Mouse (Mus musculus): ENCODE data around the gene Tstd1. TPM values are rescaled to one million over a fixed set of nuclear protein-coding genes. Genes with fewer than 3 reads are reported as not detected.

The Tstd1 gene
- polyA plus RNA-seq, 1 experiment from 2014 or later, result 5.6 TPM

- 57% methylated on average over 5 of the region's 5 CpGs for WGBS
Observed at GRCm38 (mm10) chr1:171459791-171460190, 41.1 kb downstream of the Tstd1 start.

GRCm38 (mm10) chr1:171460551-171461503 is 42.2 kb downstream of the Tstd1 start:
- Histone ChIP-seq H3K9me3 (ENCODE audit: control insufficient read depth, low read length) (no peaks in the 10 kb centered on the region), H3K4me1 (ENCODE audit: control insufficient read depth, insufficient read depth, low read length) (no peaks in the 10 kb centered on the region; the same call in 1 of the 2 replicates), H3K27ac (ENCODE audit: low read length) (no peak overlapping the region), H3K4me2 (ENCODE audit: low read depth, low read length) (no peak overlapping the region), H3K27me3 (replicated peaks; ENCODE audit: control insufficient read depth, insufficient read depth, low read length) (no peaks in the 10 kb centered on the region), H3K4me3 (ENCODE audit: low read length) (no peak overlapping the region), H3K9ac (ENCODE audit: low read depth, low read length) (no peak overlapping the region), H3K36me3 (ENCODE audit: control insufficient read depth, insufficient read depth, low read length) (peaks cover 12% of the 10 kb centered on the region; the same call in 1 of the 2 replicates)
- 91% methylated on average over 22 of the region's 22 CpGs for WGBS
- no peak for ATAC-seq

More at GRCm38 (mm10) chr1:171459791-171460190, 41.1 kb downstream of the Tstd1 start:
- no peak for ATAC-seq
- Histone ChIP-seq H3K27me3 (replicated peaks; ENCODE audit: control insufficient read depth, insufficient read depth, low read length) (no peaks in the 10 kb centered on the region), H3K4me3 (ENCODE audit: low read length) (no peak overlapping the region), H3K9ac (ENCODE audit: low read depth, low read length) (no peak overlapping the region), H3K9me3 (ENCODE audit: control insufficient read depth, low read length) (no peaks in the 10 kb centered on the region), H3K4me1 (ENCODE audit: control insufficient read depth, insufficient read depth, low read length) (no peaks in the 10 kb centered on the region; the same call in 1 of the 2 replicates), H3K36me3 (ENCODE audit: control insufficient read depth, insufficient read depth, low read length) (peaks cover 12% of the 10 kb centered on the region; the same call in 1 of the 2 replicates), H3K27ac (ENCODE audit: low read length) (no peak overlapping the region), H3K4me2 (ENCODE audit: low read depth, low read length) (no peak overlapping the region)

- Histone ChIP-seq H3K4me3 (ENCODE audit: low read length) (no peak overlapping the region), H3K9me3 (ENCODE audit: control insufficient read depth, low read length) (no peaks in the 10 kb centered on the region), H3K36me3 (ENCODE audit: control insufficient read depth, insufficient read depth, low read length) (peaks cover 12% of the 10 kb centered on the region; the same call in 1 of the 2 replicates), H3K9ac (ENCODE audit: low read depth, low read length) (no peak overlapping the region), H3K4me2 (ENCODE audit: low read depth, low read length) (no peak overlapping the region), H3K27me3 (replicated peaks; ENCODE audit: control insufficient read depth, insufficient read depth, low read length) (no peaks in the 10 kb centered on the region), H3K4me1 (ENCODE audit: control insufficient read depth, insufficient read depth, low read length) (no peaks in the 10 kb centered on the region; the same call in 1 of the 2 replicates), H3K27ac (ENCODE audit: low read length) (peak overlapping the region; percentile 2; the same call in 1 of the 2 replicates)
- 90% methylated on average over 3 of the region's 3 CpGs for WGBS
- ATAC-seq, result no peak
Observed at GRCm38 (mm10) chr1:171463133-171463532, 44.5 kb downstream of the Tstd1 start.

- 85% methylated on average over 5 of the region's 5 CpGs for WGBS
- no peak overlapping the region for H3K9ac ChIP-seq (ENCODE audit: low read depth, low read length)
- no peak overlapping the region for H3K27ac ChIP-seq (ENCODE audit: low read length)
Observed at GRCm38 (mm10) chr1:171465749-171466412, 47.2 kb downstream of the Tstd1 start.

GRCm38 (mm10) chr1:171466565-171466964 is 47.9 kb downstream of the Tstd1 start:
- H3K4me1 ChIP-seq (ENCODE audit: control insufficient read depth, insufficient read depth, low read length), result no peaks in the 10 kb centered on the region; the same call in 1 of the 2 replicates

More at GRCm38 (mm10) chr1:171465749-171466412, 47.2 kb downstream of the Tstd1 start:
- no peak for ATAC-seq
- Histone ChIP-seq H3K36me3 (ENCODE audit: control insufficient read depth, insufficient read depth, low read length) (peaks cover 6% of the 10 kb centered on the region; the same call in 1 of the 2 replicates), H3K4me3 (ENCODE audit: low read length) (no peak overlapping the region), H3K4me2 (ENCODE audit: low read depth, low read length) (no peak overlapping the region), H3K4me1 (ENCODE audit: control insufficient read depth, insufficient read depth, low read length) (no peaks in the 10 kb centered on the region; the same call in 1 of the 2 replicates), H3K27me3 (replicated peaks; ENCODE audit: control insufficient read depth, insufficient read depth, low read length) (no peaks in the 10 kb centered on the region), H3K9me3 (ENCODE audit: control insufficient read depth, low read length) (no peaks in the 10 kb centered on the region)

GRCm38 (mm10) chr1:171469678-171470077 is 51.0 kb downstream of the Tstd1 start:
- Histone ChIP-seq H3K4me3 (ENCODE audit: low read length) (no peak overlapping the region), H3K27ac (ENCODE audit: low read length) (no peak overlapping the region), H3K4me1 (ENCODE audit: control insufficient read depth, insufficient read depth, low read length) (no peaks in the 10 kb centered on the region), H3K4me2 (ENCODE audit: low read depth, low read length) (no peak overlapping the region), H3K9ac (ENCODE audit: low read depth, low read length) (no peak overlapping the region), H3K36me3 (ENCODE audit: control insufficient read depth, insufficient read depth, low read length) (no peaks in the 10 kb centered on the region), H3K27me3 (replicated peaks; ENCODE audit: control insufficient read depth, insufficient read depth, low read length) (no peaks in the 10 kb centered on the region), H3K9me3 (ENCODE audit: control insufficient read depth, low read length) (no peaks in the 10 kb centered on the region)
- no peak; the same call in 1 of the 2 replicates for ATAC-seq
- 82% methylated on average over 3 of the region's 3 CpGs for WGBS

More at GRCm38 (mm10) chr1:171466565-171466964, 47.9 kb downstream of the Tstd1 start:
- Histone ChIP-seq H3K9me3 (ENCODE audit: control insufficient read depth, low read length) (no peaks in the 10 kb centered on the region), H3K4me2 (ENCODE audit: low read depth, low read length) (no peak overlapping the region), H3K4me3 (ENCODE audit: low read length) (no peak overlapping the region), H3K36me3 (ENCODE audit: control insufficient read depth, insufficient read depth, low read length) (peaks cover 6% of the 10 kb centered on the region; the same call in 1 of the 2 replicates), H3K27me3 (replicated peaks; ENCODE audit: control insufficient read depth, insufficient read depth, low read length) (no peaks in the 10 kb centered on the region), H3K9ac (ENCODE audit: low read depth, low read length) (no peak overlapping the region), H3K27ac (ENCODE audit: low read length) (no peak overlapping the region)
- 82% methylated on average over 4 of the region's 4 CpGs for WGBS
- ATAC-seq, result no peak

Other genes with a start within 250 kb of the Tstd1 start
- gene Pcp4l1, start 222.6 kb upstream of the Tstd1 start, polyA plus RNA-seq (2015; fragmentation: Nextera tagmentation; extraction: Ambion mirVana), result 16.4 and 19.4 TPM in 2 replicates
- 18.7 and 21.7 TPM in 2 replicates for gene Nr1i3, start 204.9 kb upstream of the Tstd1 start, polyA plus RNA-seq (2015; fragmentation: Nextera tagmentation; extraction: Ambion mirVana)
- 32.0 and 34.7 TPM in 2 replicates for gene Tomm40l, start 196.4 kb upstream of the Tstd1 start, polyA plus RNA-seq (2015; fragmentation: Nextera tagmentation; extraction: Ambion mirVana)
- 55.3 and 151 TPM in 2 replicates for gene Apoa2, start 193.8 kb upstream of the Tstd1 start, polyA plus RNA-seq (2015; fragmentation: Nextera tagmentation; extraction: Ambion mirVana)
- 50.3 and 52.1 TPM in 2 replicates for gene Fcer1g, start 184.5 kb upstream of the Tstd1 start, polyA plus RNA-seq (2015; fragmentation: Nextera tagmentation; extraction: Ambion mirVana)
- gene Adamts4, start 168.5 kb upstream of the Tstd1 start, polyA plus RNA-seq (2015; fragmentation: Nextera tagmentation; extraction: Ambion mirVana), result 6.3 and 7.0 TPM in 2 replicates
- gene Ndufs2, start 167.5 kb upstream of the Tstd1 start, polyA plus RNA-seq (2015; fragmentation: Nextera tagmentation; extraction: Ambion mirVana), result 339 and 373 TPM in 2 replicates
- gene B4galt3, start 148.5 kb upstream of the Tstd1 start, polyA plus RNA-seq (2015; fragmentation: Nextera tagmentation; extraction: Ambion mirVana), result 50.0 and 56.5 TPM in 2 replicates
- 40.2 and 40.9 TPM in 2 replicates for gene Ppox, start 137.7 kb upstream of the Tstd1 start, polyA plus RNA-seq (2015; fragmentation: Nextera tagmentation; extraction: Ambion mirVana)
- gene Usp21, start 130.9 kb upstream of the Tstd1 start, polyA plus RNA-seq (2015; fragmentation: Nextera tagmentation; extraction: Ambion mirVana), result 50.8 and 53.2 TPM in 2 replicates
- 98.8 and 103 TPM in 2 replicates for gene Ufc1, start 123.8 kb upstream of the Tstd1 start, polyA plus RNA-seq (2015; fragmentation: Nextera tagmentation; extraction: Ambion mirVana)
- 42.6 and 46.8 TPM in 2 replicates for gene Dedd, start 89.7 kb upstream of the Tstd1 start, polyA plus RNA-seq (2015; fragmentation: Nextera tagmentation; extraction: Ambion mirVana)
- gene Nit1, start 73.2 kb upstream of the Tstd1 start, polyA plus RNA-seq (2015; fragmentation: Nextera tagmentation; extraction: Ambion mirVana), result 57.6 and 60.9 TPM in 2 replicates
- gene Pfdn2, start 73.2 kb upstream of the Tstd1 start, polyA plus RNA-seq (2015; fragmentation: Nextera tagmentation; extraction: Ambion mirVana), result 83.5 and 99.0 TPM in 2 replicates
- 0.60 and 1.1 TPM in 2 replicates for gene Klhdc9, start 58.1 kb upstream of the Tstd1 start, polyA plus RNA-seq (2015; fragmentation: Nextera tagmentation; extraction: Ambion mirVana)
- 2.8 and 3.8 TPM in 2 replicates for gene Nectin4, start 48.8 kb upstream of the Tstd1 start, polyA plus RNA-seq (2015; fragmentation: Nextera tagmentation; extraction: Ambion mirVana)
- gene Arhgap30, start 29.9 kb upstream of the Tstd1 start, polyA plus RNA-seq (2015; fragmentation: Nextera tagmentation; extraction: Ambion mirVana), result 2.0 and 2.5 TPM in 2 replicates
- gene Usf1, start 7.6 kb upstream of the Tstd1 start, polyA plus RNA-seq (2015; fragmentation: Nextera tagmentation; extraction: Ambion mirVana), result 54.6 and 58.1 TPM in 2 replicates
- gene F11r, start 18.7 kb downstream of the Tstd1 start, polyA plus RNA-seq (2015; fragmentation: Nextera tagmentation; extraction: Ambion mirVana), result 101 and 108 TPM in 2 replicates
- 11.1 and 11.2 TPM in 2 replicates for gene Alyref2, start 84.6 kb downstream of the Tstd1 start, polyA plus RNA-seq (2015; fragmentation: Nextera tagmentation; extraction: Ambion mirVana)
- gene Itln1, start 116.4 kb downstream of the Tstd1 start, polyA plus RNA-seq (2015; fragmentation: Nextera tagmentation; extraction: Ambion mirVana), result 0.20 and 0.23 TPM in 2 replicates
- 0.62 and 0.91 TPM in 2 replicates for gene Cd244a, start 140.3 kb downstream of the Tstd1 start, polyA plus RNA-seq (2015; fragmentation: Nextera tagmentation; extraction: Ambion mirVana)
- 0.51 and 0.60 TPM in 2 replicates for gene Ly9, start 188.5 kb downstream of the Tstd1 start, polyA plus RNA-seq (2015; fragmentation: Nextera tagmentation; extraction: Ambion mirVana)
- 0.18 and 0.23 TPM in 2 replicates for gene Slamf7, start 234.2 kb downstream of the Tstd1 start, polyA plus RNA-seq (2015; fragmentation: Nextera tagmentation; extraction: Ambion mirVana)

Measured in intestine, embryonic 16.5 days (tissue).